Mouse (Mus musculus) mesoderm, embryonic 11.5 days (tissue): ENCODE measurements around the gene Immt.
A peak's percentile ranks its signal among the peaks of the same experiment; 100 is the strongest.
"Not testable (repeated sequence)": the region's sequence is repeated elsewhere in the genome, so short reads cannot be mapped to it uniquely, and the experiment has no call there.

ENCODE experiments used
- DNase-seq: peaks from one replicate; pipeline ENCODE4 v3.0.0-alpha.2; 2012; ENCODE audit warnings: low read depth, low spot score

Immt gene

GRCm38 (mm10) chr6:71840597-71841290 lies 9.6 kb downstream of the Immt start:
- DNase-seq: no peak

GRCm38 (mm10) chr6:71846906-71847305 lies 15.8 kb downstream of the Immt start:
- DNase-seq: not testable (repeated sequence)

- no peak for DNase-seq
These were observed 36.6 kb downstream of the Immt start for GRCm38 (mm10) chr6:71867751-71868150.

- peak; percentile 13 for DNase-seq
These were observed 37.7 kb downstream of the Immt start for GRCm38 (mm10) chr6:71868809-71869208.

- no peak for DNase-seq
These were observed 40.3 kb downstream of the Immt start for GRCm38 (mm10) chr6:71871396-71871795.

GRCm38 (mm10) chr6:71877965-71878760 lies 47.0 kb downstream of the Immt start:
- DNase-seq: no peak

- no peak for DNase-seq
These were observed 62.1 kb downstream of the Immt start for GRCm38 (mm10) chr6:71893263-71893662.

GRCm38 (mm10) chr6:71907702-71908235 lies 76.6 kb downstream of the Immt start:
- DNase-seq: peak; percentile 4

GRCm38 (mm10) chr6:71908481-71909381 lies 77.6 kb downstream of the Immt start, which contains the start of the genes Ptcd3 and Polr1a:
TSS of gene Ptcd3 (minus strand) at chr6:71908750.
TSS of gene Polr1a (plus strand) at chr6:71909053.
- peak; percentile 94 for DNase-seq

- DNase-seq: no peak
These were observed 78.3 kb downstream of the Immt start for GRCm38 (mm10) chr6:71909384-71909783.

- peak; percentile 9 for DNase-seq
These were observed 78.7 kb downstream of the Immt start for GRCm38 (mm10) chr6:71909840-71910239.

- no peak for DNase-seq
These were observed 80.7 kb downstream of the Immt start for GRCm38 (mm10) chr6:71911686-71912450.

- DNase-seq: no peak
These were observed 89.6 kb downstream of the Immt start for GRCm38 (mm10) chr6:71920752-71921151.

GRCm38 (mm10) chr6:71925233-71925632 lies 94.1 kb downstream of the Immt start:
- not testable (repeated sequence) for DNase-seq
